Mouse (Mus musculus): ENCODE measurements around the gene Rps11. TPM values are rescaled to one million over a fixed set of nuclear protein-coding genes. Genes with fewer than 3 reads are reported as not detected.

Gene Rps11
- polyA plus RNA-seq, 1 experiment: 2,217 TPM

DNA sequence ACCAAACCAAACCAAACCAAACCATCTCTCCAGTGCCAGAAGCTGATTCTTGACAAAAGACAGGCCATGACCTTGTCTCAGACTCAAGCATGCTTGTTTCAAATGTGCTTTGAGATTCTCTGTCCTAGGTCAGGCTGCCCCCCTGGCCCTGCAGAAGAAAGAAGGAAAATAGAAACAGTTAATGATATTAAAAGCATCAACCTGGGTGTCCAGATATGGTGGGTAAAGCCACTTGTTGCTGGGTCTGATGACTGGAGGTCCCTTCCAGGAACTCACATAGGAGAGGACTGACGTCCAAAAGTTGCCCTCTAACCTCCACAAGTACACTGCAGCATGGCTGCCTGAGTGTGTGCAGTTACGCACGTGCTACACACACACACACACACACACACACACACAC lies 36.6 kb upstream of the Rps11 start:
- H3K79me2 ChIP-seq (ENCODE audit: control insufficient read depth, insufficient read depth): no peaks in the 10 kb centered on the region
- H3K4me2 ChIP-seq (ENCODE audit: low read depth): no peak overlapping the region
- H3K27me3 ChIP-seq (ENCODE audit: control insufficient read depth, insufficient read depth, insufficient read length): peaks cover 25% of the 10 kb centered on the region
- no peak overlapping the region for H3K4me3 ChIP-seq
- no peak overlapping the region for H3ac ChIP-seq (ENCODE audit: control insufficient read depth, insufficient read length)
- TF ChIP-seq USF1 (IDR thresholded peaks at IDR 0.05; ENCODE audit: low read depth): no peak
- TF ChIP-seq MYOG (IDR thresholded peaks at IDR 0.05; ENCODE audit: control insufficient read depth in 1 of 3, insufficient read depth in 1 of 3, insufficient read length in 2 of 3, low read depth in 2 of 3): no peak
- no peak for TF ChIP-seq REST (IDR thresholded peaks at IDR 0.05; ENCODE audit: insufficient read depth, insufficient read length)
- no peak for TF ChIP-seq E2F4 (IDR thresholded peaks at IDR 0.05; ENCODE audit: insufficient read depth)
- TF ChIP-seq TCF12 (IDR thresholded peaks at IDR 0.05; ENCODE audit: insufficient read depth, poor library complexity, severe bottlenecking): no peak
- H3K36me3 ChIP-seq (ENCODE audit: control insufficient read depth, insufficient read depth): no peaks in the 10 kb centered on the region

GRCm38 (mm10) chr7:45160316-45160800 lies 36.1 kb upstream of the Rps11 start:
- Histone ChIP-seq H3K4me2 (ENCODE audit: low read depth) (no peak overlapping the region), H3K36me3 (ENCODE audit: control insufficient read depth, insufficient read depth) (no peaks in the 10 kb centered on the region), H3K27me3 (ENCODE audit: control insufficient read depth, insufficient read depth, insufficient read length) (peaks cover 20% of the 10 kb centered on the region), H3K79me2 (ENCODE audit: control insufficient read depth, insufficient read depth) (no peaks in the 10 kb centered on the region), H3ac (ENCODE audit: control insufficient read depth, insufficient read length) (no peak overlapping the region), H3K4me3 (no peak overlapping the region)
- TF ChIP-seq MYOD1 (IDR thresholded peaks at IDR 0.05; ENCODE audit: control insufficient read depth in 1 of 3, insufficient read length in 2 of 3, low read depth in 2 of 3): no peak
- TF ChIP-seq E2F4 (IDR thresholded peaks at IDR 0.05; ENCODE audit: insufficient read depth): no peak
- TF ChIP-seq SRF (IDR thresholded peaks at IDR 0.05; ENCODE audit: control insufficient read depth, insufficient read length, low read depth): no peak
- no peak for TF ChIP-seq CEBPB (IDR thresholded peaks at IDR 0.05; ENCODE audit: insufficient read depth, poor library complexity, severe bottlenecking)
- TF ChIP-seq POLR2AphosphoS2 (IDR thresholded peaks at IDR 0.05; ENCODE audit: insufficient read length, low read depth): no peak
- no peak for TF ChIP-seq POLR2A (IDR thresholded peaks at IDR 0.05; ENCODE audit: insufficient read length, low read depth)
- no peak for TF ChIP-seq REST (IDR thresholded peaks at IDR 0.05; ENCODE audit: insufficient read depth, insufficient read length)
- no peak for TF ChIP-seq TCF12 (IDR thresholded peaks at IDR 0.05; ENCODE audit: insufficient read depth, poor library complexity, severe bottlenecking)
- no peak for TF ChIP-seq MYOG (IDR thresholded peaks at IDR 0.05; ENCODE audit: control insufficient read depth in 1 of 3, insufficient read depth in 1 of 3, insufficient read length in 2 of 3, low read depth in 2 of 3)
- TF ChIP-seq USF1 (IDR thresholded peaks at IDR 0.05; ENCODE audit: low read depth): no peak
- TF ChIP-seq MAX (IDR thresholded peaks at IDR 0.05; ENCODE audit: low read depth): no peak
- no peak for TF ChIP-seq TCF3 (IDR thresholded peaks at IDR 0.05; ENCODE audit: insufficient read length, low read depth)

- H3K4me2 ChIP-seq (ENCODE audit: low read depth): no peak overlapping the region
- peaks cover 6% of the 10 kb centered on the region for H3K27me3 ChIP-seq (ENCODE audit: control insufficient read depth, insufficient read depth, insufficient read length)
- no peak for TF ChIP-seq MAX (IDR thresholded peaks at IDR 0.05; ENCODE audit: low read depth)
- TF ChIP-seq POLR2A (IDR thresholded peaks at IDR 0.05; ENCODE audit: insufficient read length, low read depth): no peak
- TF ChIP-seq SRF (IDR thresholded peaks at IDR 0.05; ENCODE audit: control insufficient read depth, insufficient read length, low read depth): no peak
- no peak for TF ChIP-seq USF1 (IDR thresholded peaks at IDR 0.05; ENCODE audit: low read depth)
- no peak for TF ChIP-seq TCF12 (IDR thresholded peaks at IDR 0.05; ENCODE audit: insufficient read depth, poor library complexity, severe bottlenecking)
- TF ChIP-seq CEBPB (IDR thresholded peaks at IDR 0.05; ENCODE audit: insufficient read depth, poor library complexity, severe bottlenecking): no peak
- TF ChIP-seq TCF3 (IDR thresholded peaks at IDR 0.05; ENCODE audit: insufficient read length, low read depth): no peak
- TF ChIP-seq POLR2AphosphoS2 (IDR thresholded peaks at IDR 0.05; ENCODE audit: insufficient read length, low read depth): no peak
- TF ChIP-seq E2F4 (IDR thresholded peaks at IDR 0.05; ENCODE audit: insufficient read depth): no peak
- no peak for TF ChIP-seq REST (IDR thresholded peaks at IDR 0.05; ENCODE audit: insufficient read depth, insufficient read length)
- TF ChIP-seq MYOD1 (IDR thresholded peaks at IDR 0.05; ENCODE audit: control insufficient read depth in 1 of 3, insufficient read length in 2 of 3, low read depth in 2 of 3): no peak
- no peaks in the 10 kb centered on the region for H3K36me3 ChIP-seq (ENCODE audit: control insufficient read depth, insufficient read depth)
- H3ac ChIP-seq (ENCODE audit: control insufficient read depth, insufficient read length): no peak overlapping the region
- no peak overlapping the region for H3K4me3 ChIP-seq
- no peaks in the 10 kb centered on the region for H3K79me2 ChIP-seq (ENCODE audit: control insufficient read depth, insufficient read depth)
These were observed 34.8 kb upstream of the Rps11 start for GRCm38 (mm10) chr7:45158991-45159390.

GRCm38 (mm10) chr7:45157459-45157858 lies 33.2 kb upstream of the Rps11 start:
- H3K4me2 ChIP-seq (ENCODE audit: low read depth): no peak overlapping the region
- no peaks in the 10 kb centered on the region for H3K27me3 ChIP-seq (ENCODE audit: control insufficient read depth, insufficient read depth, insufficient read length)
- no peak overlapping the region for H3ac ChIP-seq (ENCODE audit: control insufficient read depth, insufficient read length)
- TF ChIP-seq E2F4 (IDR thresholded peaks at IDR 0.05; ENCODE audit: insufficient read depth) (no peak), MYOG (IDR thresholded peaks at IDR 0.05; ENCODE audit: control insufficient read depth in 1 of 3, insufficient read depth in 1 of 3, insufficient read length in 2 of 3, low read depth in 2 of 3) (no peak), TCF12 (IDR thresholded peaks at IDR 0.05; ENCODE audit: insufficient read depth, poor library complexity, severe bottlenecking) (no peak), POLR2AphosphoS2 (IDR thresholded peaks at IDR 0.05; ENCODE audit: insufficient read length, low read depth) (no peak), USF1 (IDR thresholded peaks at IDR 0.05; ENCODE audit: low read depth) (no peak), MAX (IDR thresholded peaks at IDR 0.05; ENCODE audit: low read depth) (no peak), CEBPB (IDR thresholded peaks at IDR 0.05; ENCODE audit: insufficient read depth, poor library complexity, severe bottlenecking) (no peak), REST (IDR thresholded peaks at IDR 0.05; ENCODE audit: insufficient read depth, insufficient read length) (no peak)
- no peaks in the 10 kb centered on the region for H3K36me3 ChIP-seq (ENCODE audit: control insufficient read depth, insufficient read depth)
- no peak overlapping the region for H3K4me3 ChIP-seq
- H3K79me2 ChIP-seq (ENCODE audit: control insufficient read depth, insufficient read depth): peaks cover 3% of the 10 kb centered on the region

DNA sequence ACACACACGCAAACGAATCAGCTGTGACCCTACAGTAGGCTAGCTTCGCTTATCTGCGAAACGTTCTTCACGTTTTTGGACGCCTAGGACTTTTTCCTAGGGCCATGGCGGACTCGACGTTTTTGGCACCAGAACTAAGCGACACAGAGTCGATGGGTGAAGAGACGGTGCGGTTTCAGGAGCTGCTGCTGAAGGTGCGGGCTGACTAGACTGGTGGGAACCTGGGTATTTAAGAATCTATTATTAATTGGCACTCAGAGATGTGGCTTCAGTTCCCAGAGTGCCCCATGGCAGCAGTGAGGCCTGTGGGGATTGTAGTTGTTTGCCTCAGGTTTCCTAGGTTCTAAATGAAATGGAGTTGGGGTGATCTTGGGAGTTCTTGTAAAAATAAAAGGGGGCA lies 32.0 kb upstream of the Rps11 start:
- Histone ChIP-seq H3K4me3 (no peak overlapping the region), H3K4me2 (ENCODE audit: low read depth) (no peak overlapping the region), H3K27me3 (ENCODE audit: control insufficient read depth, insufficient read depth, insufficient read length) (no peaks in the 10 kb centered on the region), H3K36me3 (ENCODE audit: control insufficient read depth, insufficient read depth) (no peaks in the 10 kb centered on the region), H3K79me2 (ENCODE audit: control insufficient read depth, insufficient read depth) (peaks cover 3% of the 10 kb centered on the region), H3ac (ENCODE audit: control insufficient read depth, insufficient read length) (no peak overlapping the region)
- TF ChIP-seq TCF3 (IDR thresholded peaks at IDR 0.05; ENCODE audit: insufficient read length, low read depth) (no peak), MAX (IDR thresholded peaks at IDR 0.05; ENCODE audit: low read depth) (no peak), POLR2AphosphoS2 (IDR thresholded peaks at IDR 0.05; ENCODE audit: insufficient read length, low read depth) (no peak), MYOD1 (IDR thresholded peaks at IDR 0.05; ENCODE audit: control insufficient read depth in 1 of 3, insufficient read length in 2 of 3, low read depth in 2 of 3) (no peak), SRF (IDR thresholded peaks at IDR 0.05; ENCODE audit: control insufficient read depth, insufficient read length, low read depth) (no peak), E2F4 (IDR thresholded peaks at IDR 0.05; ENCODE audit: insufficient read depth) (no peak), REST (IDR thresholded peaks at IDR 0.05; ENCODE audit: insufficient read depth, insufficient read length) (no peak), MYOG (IDR thresholded peaks at IDR 0.05; ENCODE audit: control insufficient read depth in 1 of 3, insufficient read depth in 1 of 3, insufficient read length in 2 of 3, low read depth in 2 of 3) (no peak), TCF12 (IDR thresholded peaks at IDR 0.05; ENCODE audit: insufficient read depth, poor library complexity, severe bottlenecking) (no peak), CEBPB (IDR thresholded peaks at IDR 0.05; ENCODE audit: insufficient read depth, poor library complexity, severe bottlenecking) (no peak), USF1 (IDR thresholded peaks at IDR 0.05; ENCODE audit: low read depth) (no peak), POLR2A (IDR thresholded peaks at IDR 0.05; ENCODE audit: insufficient read length, low read depth) (no peak)

Data from myocyte (in vitro differentiated cells).